Mouse (Mus musculus): ENCODE results near the gene Ccdc183. TPM values are rescaled to one million over a fixed set of nuclear protein-coding genes. Genes with fewer than 3 reads are reported as not detected.

Gene Ccdc183
- polyA plus RNA-seq, 1 experiment = 0.03 TPM

DNA sequence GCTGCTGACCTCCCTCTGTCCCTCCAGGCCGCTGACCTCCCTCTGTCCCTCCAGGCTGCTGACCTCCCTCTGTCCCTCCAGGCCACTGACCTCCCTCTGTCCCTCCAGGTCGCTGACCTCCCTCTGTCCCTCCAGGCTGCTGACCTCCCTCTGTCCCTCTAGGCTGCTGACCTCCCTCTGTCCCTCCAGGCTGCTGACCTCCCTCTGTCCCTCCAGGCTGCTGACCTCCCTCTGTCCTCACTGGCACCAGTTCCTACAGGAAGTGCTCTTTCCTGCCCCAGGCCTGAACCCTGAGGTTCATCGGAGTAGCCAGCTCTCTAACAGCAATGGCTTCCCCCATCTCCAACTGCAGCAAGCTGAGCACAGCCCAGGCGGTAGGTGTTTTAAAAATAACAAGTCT, 11.3 kb upstream of the Ccdc183 start:
- no peak overlapping the region for H3K27ac ChIP-seq (ENCODE audit: insufficient read depth, low read depth, low read length)
- no peaks in the 10 kb centered on the region for H3K36me3 ChIP-seq (ENCODE audit: control insufficient read depth, insufficient read depth, low read length)
- DNase-seq = peak; percentile 60
- WGBS = 34% methylated on average over 4 of the region's 4 CpGs
- TF ChIP-seq CTCF (conservative IDR thresholded peaks at IDR 0.05; ENCODE audit: insufficient read depth, insufficient read length, low read depth, low read length) = no peak
- no peak for TF ChIP-seq POLR2A (IDR thresholded peaks at IDR 0.05; ENCODE audit: low read depth, low read length)
- H3K27me3 ChIP-seq (replicated peaks; ENCODE audit: control insufficient read depth, insufficient read depth, low read length) = no peaks in the 10 kb centered on the region
- no peak overlapping the region for H3K4me3 ChIP-seq (ENCODE audit: insufficient read depth, low read depth, low read length)
- no peaks in the 10 kb centered on the region for H3K4me1 ChIP-seq (ENCODE audit: control insufficient read depth, insufficient read depth, low read length)

GRCm38 (mm10) chr2:25627811-25628210, 10.3 kb upstream of the Ccdc183 start, which contains the start of gene Fcna:
Fcna (minus strand) TSS chr2:25628030.
- 82% methylated on average over 6 of the region's 6 CpGs for WGBS
- H3K27ac ChIP-seq (ENCODE audit: insufficient read depth, low read depth, low read length) = no peak within 1 kb of the TSS
- H3K4me1 ChIP-seq (ENCODE audit: control insufficient read depth, insufficient read depth, low read length) = no peaks in the 10 kb centered on the region
- TF ChIP-seq POLR2A (IDR thresholded peaks at IDR 0.05; ENCODE audit: low read depth, low read length) (no peak), CTCF (conservative IDR thresholded peaks at IDR 0.05; ENCODE audit: insufficient read depth, insufficient read length, low read depth, low read length) (no peak)
- no peak within 1 kb of the TSS for H3K4me3 ChIP-seq (ENCODE audit: insufficient read depth, low read depth, low read length)
- H3K36me3 ChIP-seq (ENCODE audit: control insufficient read depth, insufficient read depth, low read length) = no peaks in the 10 kb centered on the region
- DNase-seq = no peak
- H3K27me3 ChIP-seq (replicated peaks; ENCODE audit: control insufficient read depth, insufficient read depth, low read length) = no peaks in the 10 kb centered on the region

- Histone ChIP-seq H3K27ac (ENCODE audit: insufficient read depth, low read depth, low read length) (no peak overlapping the region), H3K36me3 (ENCODE audit: control insufficient read depth, insufficient read depth, low read length) (no peaks in the 10 kb centered on the region), H3K4me3 (ENCODE audit: insufficient read depth, low read depth, low read length) (no peak overlapping the region), H3K4me1 (ENCODE audit: control insufficient read depth, insufficient read depth, low read length) (peaks cover 6% of the 10 kb centered on the region), H3K27me3 (replicated peaks; ENCODE audit: control insufficient read depth, insufficient read depth, low read length) (no peaks in the 10 kb centered on the region)
- TF ChIP-seq CTCF (conservative IDR thresholded peaks at IDR 0.05; ENCODE audit: insufficient read depth, insufficient read length, low read depth, low read length) = no peak
- no peak for TF ChIP-seq POLR2A (IDR thresholded peaks at IDR 0.05; ENCODE audit: low read depth, low read length)
- 31% methylated on average over 5 of the region's 5 CpGs for WGBS
- no peak for DNase-seq
Measured at GRCm38 (mm10) chr2:25625986-25626385, 8.5 kb upstream of the Ccdc183 start.

GRCm38 (mm10) chr2:25621229-25622200, 4.0 kb upstream of the Ccdc183 start, which contains the start of gene Tmem141:
Tmem141 (minus strand) TSS chr2:25622005.
- Histone ChIP-seq H3K27me3 (replicated peaks; ENCODE audit: control insufficient read depth, insufficient read depth, low read length) (no peaks in the 10 kb centered on the region), H3K27ac (ENCODE audit: insufficient read depth, low read depth, low read length) (peak within 1 kb of the TSS; percentile 85), H3K4me3 (ENCODE audit: insufficient read depth, low read depth, low read length) (peak within 1 kb of the TSS; percentile 90), H3K4me1 (ENCODE audit: control insufficient read depth, insufficient read depth, low read length) (peaks cover 8% of the 10 kb centered on the region), H3K36me3 (ENCODE audit: control insufficient read depth, insufficient read depth, low read length) (no peaks in the 10 kb centered on the region)
- TF ChIP-seq CTCF (conservative IDR thresholded peaks at IDR 0.05; ENCODE audit: insufficient read depth, insufficient read length, low read depth, low read length) = peak; percentile 76
- TF ChIP-seq POLR2A (IDR thresholded peaks at IDR 0.05; ENCODE audit: low read depth, low read length) = no peak
- 6% methylated on average over 34 of the region's 34 CpGs for WGBS
- DNase-seq = peak; percentile 96

DNA sequence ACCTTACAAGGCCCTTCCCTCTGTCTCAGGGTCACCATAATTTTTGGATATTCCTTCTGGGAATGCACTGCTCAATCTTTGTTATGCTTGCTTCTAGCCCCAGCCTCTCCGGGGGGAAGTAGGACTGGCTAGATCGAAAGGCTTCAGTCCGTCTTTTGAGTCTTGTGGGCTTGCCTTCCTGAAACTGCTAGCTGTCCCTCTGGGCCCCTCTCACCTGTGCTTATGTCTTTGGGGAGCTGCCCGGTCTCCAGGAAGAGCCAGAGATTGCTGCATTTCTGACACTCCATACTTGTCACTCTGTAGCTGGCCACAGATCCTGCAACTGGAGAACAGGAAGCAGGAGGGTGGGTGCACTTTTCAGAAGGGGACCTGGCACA, 3.4 kb upstream of the Ccdc183 start:
- DNase-seq = no peak
- peaks cover 8% of the 10 kb centered on the region for H3K4me1 ChIP-seq (ENCODE audit: control insufficient read depth, insufficient read depth, low read length)
- H3K27ac ChIP-seq (ENCODE audit: insufficient read depth, low read depth, low read length) = no peak overlapping the region
- TF ChIP-seq CTCF (conservative IDR thresholded peaks at IDR 0.05; ENCODE audit: insufficient read depth, insufficient read length, low read depth, low read length) (no peak), POLR2A (IDR thresholded peaks at IDR 0.05; ENCODE audit: low read depth, low read length) (no peak)
- no peaks in the 10 kb centered on the region for H3K36me3 ChIP-seq (ENCODE audit: control insufficient read depth, insufficient read depth, low read length)
- no peak overlapping the region for H3K4me3 ChIP-seq (ENCODE audit: insufficient read depth, low read depth, low read length)
- WGBS = 79% methylated on average over 4 of the region's 4 CpGs
- no peaks in the 10 kb centered on the region for H3K27me3 ChIP-seq (replicated peaks; ENCODE audit: control insufficient read depth, insufficient read depth, low read length)

DNA sequence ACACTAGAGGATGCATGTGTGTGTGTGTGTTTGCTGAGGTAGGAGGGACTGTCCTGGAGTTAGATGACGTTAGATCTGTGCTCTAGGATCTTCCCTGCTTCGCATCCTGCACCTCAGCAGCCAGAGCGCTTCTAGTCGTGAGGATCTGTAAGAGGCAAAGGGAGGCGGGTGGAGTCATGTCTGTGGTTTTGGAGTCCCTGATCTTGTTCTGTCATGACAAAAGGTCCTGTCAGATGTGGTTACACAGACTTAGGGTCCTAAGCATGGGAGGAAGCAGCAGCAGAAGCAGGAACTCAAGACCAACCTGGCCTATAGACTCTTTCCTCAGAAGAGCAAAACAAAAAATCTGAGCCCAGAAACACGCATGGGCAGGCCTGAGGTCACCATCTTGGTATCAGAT, 2.9 kb upstream of the Ccdc183 start:
- 79% methylated on average over 6 of the region's 6 CpGs for WGBS

GRCm38 (mm10) chr2:25616398-25616797, 1.1 kb downstream of the Ccdc183 start:
- WGBS = 9% methylated on average over 22 of the region's 22 CpGs
- no peak overlapping the region for H3K4me3 ChIP-seq (ENCODE audit: insufficient read depth, low read depth, low read length)
- peaks cover 6% of the 10 kb centered on the region for H3K4me1 ChIP-seq (ENCODE audit: control insufficient read depth, insufficient read depth, low read length)
- peak; percentile 11 for DNase-seq
- H3K36me3 ChIP-seq (ENCODE audit: control insufficient read depth, insufficient read depth, low read length) = no peaks in the 10 kb centered on the region
- TF ChIP-seq POLR2A (IDR thresholded peaks at IDR 0.05; ENCODE audit: low read depth, low read length) (no peak), CTCF (conservative IDR thresholded peaks at IDR 0.05; ENCODE audit: insufficient read depth, insufficient read length, low read depth, low read length) (no peak)
- no peak overlapping the region for H3K27ac ChIP-seq (ENCODE audit: insufficient read depth, low read depth, low read length)
- no peaks in the 10 kb centered on the region for H3K27me3 ChIP-seq (replicated peaks; ENCODE audit: control insufficient read depth, insufficient read depth, low read length)

More for the DNA sequence above, 2.9 kb upstream of the Ccdc183 start:
- TF ChIP-seq POLR2A (IDR thresholded peaks at IDR 0.05; ENCODE audit: low read depth, low read length) = no peak
- no peak for TF ChIP-seq CTCF (conservative IDR thresholded peaks at IDR 0.05; ENCODE audit: insufficient read depth, insufficient read length, low read depth, low read length)
- DNase-seq = no peak
- no peaks in the 10 kb centered on the region for H3K36me3 ChIP-seq (ENCODE audit: control insufficient read depth, insufficient read depth, low read length)
- H3K27ac ChIP-seq (ENCODE audit: insufficient read depth, low read depth, low read length) = no peak overlapping the region
- no peak overlapping the region for H3K4me3 ChIP-seq (ENCODE audit: insufficient read depth, low read depth, low read length)
- no peaks in the 10 kb centered on the region for H3K27me3 ChIP-seq (replicated peaks; ENCODE audit: control insufficient read depth, insufficient read depth, low read length)
- peaks cover 8% of the 10 kb centered on the region for H3K4me1 ChIP-seq (ENCODE audit: control insufficient read depth, insufficient read depth, low read length)
